Mouse (Mus musculus): Measurements from ENCODE around the gene Aldoart1. TPM values are rescaled to one million over a fixed set of nuclear protein-coding genes. Genes with fewer than 3 reads are reported as not detected.

The Aldoart1 gene
- polyA plus RNA-seq, 1 experiment = not detected

DNA sequence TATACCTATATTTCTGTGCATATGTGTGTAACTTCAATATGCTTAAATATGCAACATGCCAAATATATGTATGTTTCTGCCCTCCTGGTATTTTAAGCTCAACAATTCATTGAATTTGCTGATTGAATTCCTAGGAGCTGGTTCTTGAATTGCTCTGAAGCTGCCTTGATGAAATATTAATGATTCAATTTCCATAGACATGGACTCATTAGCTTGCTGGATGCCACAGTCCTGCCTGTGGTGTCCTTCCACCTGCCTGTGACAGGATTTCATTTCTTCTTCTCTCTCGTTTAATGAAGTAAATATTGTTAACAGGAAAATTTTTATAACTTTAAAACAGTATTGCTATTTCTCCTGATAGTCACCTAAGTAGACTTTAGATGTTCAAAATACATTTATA lies 51.6 kb downstream of the Aldoart1 start:
- H3K27me3 ChIP-seq (ENCODE audit: control insufficient read depth, insufficient read depth, low read length) = no peaks in the 10 kb centered on the region
- H3K4me3 ChIP-seq (ENCODE audit: control insufficient read depth, insufficient read depth, low read length) = no peak overlapping the region
- DNase-seq = no peak
- H3K4me1 ChIP-seq (replicated peaks; ENCODE audit: control insufficient read depth, insufficient read depth, low read length) = no peaks in the 10 kb centered on the region
- WGBS = 85% methylated on average over 1 of the region's 1 CpGs
- TF ChIP-seq CTCF (IDR thresholded peaks at IDR 0.05; ENCODE audit: borderline replicate concordance, control insufficient read depth, extremely low read depth, insufficient read depth, low read length, poor library complexity) (no peak), POLR2A (IDR thresholded peaks at IDR 0.05; ENCODE audit: control insufficient read depth, extremely low read depth, insufficient read depth, low read length, poor library complexity) (no peak)
- H3K27ac ChIP-seq (ENCODE audit: control insufficient read depth, insufficient read depth, low read length) = no peak overlapping the region
- no peaks in the 10 kb centered on the region for H3K36me3 ChIP-seq (ENCODE audit: control insufficient read depth, insufficient read depth, low read length)
